Mouse (Mus musculus) forebrain, embryonic 14.5 days (tissue): ENCODE measurements around the gene Tas2r143. TPM values are rescaled to one million over a fixed set of nuclear protein-coding genes. Genes with fewer than 3 reads are reported as not detected.
A peak's percentile ranks its signal among the peaks of the same experiment; 100 is the strongest.

Experiments used
- ATAC-seq: fragments of 200-750 bp; cut with Nextera tagmentation; 2 replicates; pipeline ENCODE4 v1.8.0; 2017; ENCODE audit warnings: mild to moderate bottlenecking, moderate library complexity
- DNase-seq: peaks from one replicate; pipeline ENCODE4 v3.0.0-alpha.2; 2015; ENCODE audit warnings: low spot score
- H3K27ac ChIP-seq: fragments of 300-500 bp; sonication (generic); 2 replicates; pipeline ENCODE4 v1.5.1; 2014; ENCODE audit warnings: low read depth, mild to moderate bottlenecking, control low read depth, low read length, moderate library complexity
- H3K27me3 ChIP-seq: fragments of 300-500 bp; sonication (generic); replicated peaks from 2 replicates; pipeline ENCODE4 v1.6.1; 2014; ENCODE audit warnings: low read length, control low read depth, mixed read lengths; ENCODE audit not compliant: control insufficient read depth, insufficient read depth
- H3K36me3 ChIP-seq: fragments of 300-500 bp; sonication (generic); 2 replicates; pipeline ENCODE4 v1.6.1; 2014; ENCODE audit warnings: low read length, control low read depth; ENCODE audit not compliant: control insufficient read depth, insufficient read depth
- H3K4me1 ChIP-seq: fragments of 300-500 bp; sonication (generic); 2 replicates; pipeline ENCODE4 v1.6.1; 2014; ENCODE audit warnings: antibody characterized with exemption, low read length, control low read depth; ENCODE audit not compliant: control insufficient read depth, insufficient read depth
- H3K4me2 ChIP-seq: fragments of 300-500 bp; sonication (generic); 2 replicates; pipeline ENCODE4 v1.6.1; 2014; ENCODE audit warnings: mild to moderate bottlenecking, control low read depth, low read length
- H3K4me3 ChIP-seq: fragments of 300-500 bp; sonication (generic); 2 replicates; pipeline ENCODE4 v1.5.1; 2014; ENCODE audit warnings: low read depth, low read length, control low read depth
- H3K9ac ChIP-seq: fragments of 300-500 bp; sonication (generic); 2 replicates; pipeline ENCODE4 v1.6.1; 2014; ENCODE audit warnings: mild to moderate bottlenecking, low read length, control low read depth, moderate library complexity
- H3K9me3 ChIP-seq: fragments of 300-500 bp; sonication (generic); replicated peaks from 2 replicates; pipeline ENCODE4 v1.6.1; 2016; ENCODE audit warnings: low read length, control low read depth, mixed read lengths; ENCODE audit not compliant: control insufficient read depth
- WGBS: fragments of 180-500 bp; shearing (Covaris S2); extraction: QIAGEN DNeasy Blood & Tissue Kit; methylation state at CpG from one replicate; pipeline ENCODE4 v1.1.7; 2014; 5-methylcytosine and 5-hydroxymethylcytosine counted together
- polyA plus RNA-seq: library from polyadenylated mRNA; unstranded; fragments of >200 nt; fragmentation: Nextera tagmentation; extraction: Ambion mirVana; gene quantifications from 2 replicates; pipeline ENCODE4 v1.2.1, GENCODE M21; 2014

The Tas2r143 gene
- polyA plus RNA-seq: not detected in 2 replicates

GRCm38 (mm10) chr6:42399938-42400337, at the start of gene Tas2r143:
TSS of gene Tas2r143 (plus strand) at chr6:42400238.
- ATAC-seq: no peak
- H3K9ac ChIP-seq: no peak within 1 kb of the TSS
- H3K36me3 ChIP-seq: no peaks in the 10 kb centered on the region
- no peak within 1 kb of the TSS for H3K27ac ChIP-seq
- no peak for DNase-seq
- no peak within 1 kb of the TSS for H3K4me3 ChIP-seq
- WGBS: 84% methylated on average over 1 of the region's 1 CpGs
- H3K4me1 ChIP-seq: no peaks in the 10 kb centered on the region
- H3K4me2 ChIP-seq: no peak within 1 kb of the TSS
- no peaks in the 10 kb centered on the region for H3K9me3 ChIP-seq
- no peaks in the 10 kb centered on the region for H3K27me3 ChIP-seq

- Histone ChIP-seq H3K4me2 (peak overlapping the region; percentile 89), H3K27me3 (no peaks in the 10 kb centered on the region), H3K27ac (no peak overlapping the region), H3K9me3 (no peaks in the 10 kb centered on the region), H3K4me1 (peaks cover 20% of the 10 kb centered on the region), H3K36me3 (peaks cover 15% of the 10 kb centered on the region), H3K9ac (peak overlapping the region; percentile 85), H3K4me3 (peak overlapping the region; percentile 83)
- DNase-seq (no peak), ATAC-seq (no peak)
- WGBS: 47% methylated on average over 13 of the region's 13 CpGs
Measured at GRCm38 (mm10) chr6:42350968-42351775, 48.9 kb upstream of the Tas2r143 start.

- ATAC-seq (no peak), DNase-seq (no peak)
- 86% methylated on average over 7 of the region's 7 CpGs for whole genome bisulfite sequencing
- peaks cover 20% of the 10 kb centered on the region for H3K4me1 ChIP-seq
- H3K9ac ChIP-seq: no peak overlapping the region
- no peaks in the 10 kb centered on the region for H3K27me3 ChIP-seq
- no peak overlapping the region; the same call in 1 of the 2 replicates for H3K4me2 ChIP-seq
- no peak overlapping the region for H3K4me3 ChIP-seq
- H3K9me3 ChIP-seq: no peaks in the 10 kb centered on the region
- no peak overlapping the region for H3K27ac ChIP-seq
- peaks cover 23% of the 10 kb centered on the region for H3K36me3 ChIP-seq
Measured at GRCm38 (mm10) chr6:42351776-42352485, 48.1 kb upstream of the Tas2r143 start.

GRCm38 (mm10) chr6:42352486-42352846, 47.6 kb upstream of the Tas2r143 start:
- no peak for ATAC-seq
- Histone ChIP-seq H3K4me2 (no peak overlapping the region), H3K36me3 (peaks cover 28% of the 10 kb centered on the region), H3K4me3 (no peak overlapping the region), H3K9ac (no peak overlapping the region), H3K4me1 (peaks cover 20% of the 10 kb centered on the region), H3K9me3 (no peaks in the 10 kb centered on the region), H3K27me3 (no peaks in the 10 kb centered on the region), H3K27ac (no peak overlapping the region)
- DNase-seq: no peak
- WGBS: 98% methylated on average over 1 of the region's 1 CpGs

- Histone ChIP-seq H3K4me2 (no peak overlapping the region), H3K27ac (no peak overlapping the region), H3K4me3 (no peak overlapping the region), H3K9me3 (no peaks in the 10 kb centered on the region), H3K9ac (no peak overlapping the region), H3K36me3 (peaks cover 35% of the 10 kb centered on the region), H3K4me1 (peaks cover 20% of the 10 kb centered on the region), H3K27me3 (no peaks in the 10 kb centered on the region)
- 88% methylated on average over 8 of the region's 8 CpGs for WGBS
- DNase-seq (no peak), ATAC-seq (no peak)
Measured at GRCm38 (mm10) chr6:42353180-42353579, 46.9 kb upstream of the Tas2r143 start.

GRCm38 (mm10) chr6:42354076-42355019, 45.7 kb upstream of the Tas2r143 start:
- Histone ChIP-seq H3K4me3 (no peak overlapping the region), H3K27ac (peak overlapping the region; percentile 7; the same call in 1 of the 2 replicates), H3K4me2 (no peak overlapping the region), H3K9me3 (no peaks in the 10 kb centered on the region), H3K9ac (no peak overlapping the region), H3K27me3 (no peaks in the 10 kb centered on the region), H3K36me3 (peaks cover 47% of the 10 kb centered on the region), H3K4me1 (peaks cover 20% of the 10 kb centered on the region)
- peak; percentile 52 for DNase-seq
- WGBS: 47% methylated on average over 11 of the region's 11 CpGs
- ATAC-seq: no peak

- no peaks in the 10 kb centered on the region for H3K27me3 ChIP-seq
- H3K4me1 ChIP-seq: peaks cover 20% of the 10 kb centered on the region
- H3K36me3 ChIP-seq: peaks cover 53% of the 10 kb centered on the region
- DNase-seq: no peak
- H3K4me2 ChIP-seq: no peak overlapping the region
- no peaks in the 10 kb centered on the region for H3K9me3 ChIP-seq
- H3K27ac ChIP-seq: no peak overlapping the region
- no peak overlapping the region for H3K4me3 ChIP-seq
- WGBS: 92% methylated on average over 6 of the region's 6 CpGs
- no peak overlapping the region for H3K9ac ChIP-seq
- no peak for ATAC-seq
Measured at GRCm38 (mm10) chr6:42355366-42355765, 44.7 kb upstream of the Tas2r143 start.

- Histone ChIP-seq H3K9ac (no peak overlapping the region), H3K27me3 (no peaks in the 10 kb centered on the region), H3K4me1 (peaks cover 14% of the 10 kb centered on the region), H3K4me3 (no peak overlapping the region), H3K4me2 (no peak overlapping the region), H3K27ac (no peak overlapping the region), H3K36me3 (peaks cover 53% of the 10 kb centered on the region), H3K9me3 (no peaks in the 10 kb centered on the region)
- no peak for ATAC-seq
- no peak for DNase-seq
- 99% methylated on average over 13 of the region's 13 CpGs for WGBS
Measured at GRCm38 (mm10) chr6:42355794-42356600, 44.0 kb upstream of the Tas2r143 start.
